Mouse (Mus musculus): ENCODE data around the gene Obox2.
"Not testable (repeated sequence)": the region's sequence is repeated elsewhere in the genome, so short reads cannot be mapped to it uniquely, and the experiment has no call there.

Gene Obox2

DNA sequence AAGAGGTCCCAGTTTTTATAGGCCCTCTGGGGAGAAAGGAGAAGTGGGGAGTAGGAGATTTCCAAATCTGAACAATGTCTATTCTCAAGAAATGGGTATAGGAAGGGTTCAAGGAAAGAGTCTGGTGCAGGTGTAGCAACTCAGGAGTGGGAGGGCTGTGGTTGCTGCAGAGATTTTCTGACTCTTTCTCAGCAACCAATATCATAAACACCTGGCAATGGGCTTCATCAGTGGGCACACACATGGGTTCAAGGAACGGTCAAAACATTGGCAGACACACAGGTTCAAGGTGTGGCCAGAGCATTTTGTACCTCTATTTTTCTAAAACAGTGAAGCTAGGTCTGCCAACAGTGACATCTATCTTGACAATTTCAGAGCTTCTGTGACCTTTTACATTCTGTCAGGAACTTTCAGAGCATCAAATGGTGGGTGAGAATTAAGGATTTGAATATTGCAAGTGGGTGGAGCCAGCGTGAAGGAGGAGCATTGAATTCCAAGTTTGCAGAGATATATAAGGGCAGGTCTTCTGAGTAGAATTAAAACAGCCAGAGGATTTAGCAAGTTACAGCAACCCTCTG, at the start of gene Obox2, which contains the start of gene Obox1:
Gene Obox2 (plus strand): TSS at position 301 of the 578 bp plus-strand sequence.
Gene Obox1 (plus strand): TSS at position 528 of the 578 bp plus-strand sequence.
- not testable (repeated sequence) for DNase-seq

DNA sequence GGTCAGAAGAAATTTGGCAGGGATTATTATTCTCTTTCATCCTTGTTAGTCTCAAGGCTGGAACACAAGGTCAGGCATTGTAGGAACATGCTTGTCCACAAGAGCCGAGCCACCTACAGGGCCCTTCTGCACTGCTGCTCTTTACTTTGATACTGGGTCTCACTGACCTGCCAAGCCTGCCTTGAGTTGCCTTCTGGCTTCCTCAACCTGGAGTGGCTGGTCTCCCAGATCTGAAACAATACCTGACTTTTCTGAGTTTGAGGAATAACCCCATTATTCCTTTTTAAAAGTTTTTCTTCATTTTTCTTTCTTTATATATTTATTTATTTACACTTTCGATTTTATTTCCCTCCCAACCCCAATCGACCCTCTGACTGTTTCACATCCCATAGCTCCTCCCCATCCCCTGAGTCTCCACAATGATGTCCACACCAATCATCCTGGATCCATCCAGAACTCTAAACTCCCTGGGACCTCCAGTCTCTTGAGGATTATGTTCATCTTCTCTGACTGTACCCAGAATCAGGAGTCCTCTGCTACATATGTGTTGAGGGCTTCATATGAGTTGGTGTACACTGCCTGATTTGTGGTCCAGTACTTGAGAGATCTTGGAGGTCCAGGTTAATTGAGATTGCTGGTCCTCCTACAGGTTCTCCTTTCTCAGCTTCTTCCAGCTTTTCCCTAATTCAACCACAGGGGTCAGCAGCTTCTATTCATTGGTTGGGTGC, 10.8 kb downstream of the Obox2 start:
- DNase-seq: not testable (repeated sequence)

DNA sequence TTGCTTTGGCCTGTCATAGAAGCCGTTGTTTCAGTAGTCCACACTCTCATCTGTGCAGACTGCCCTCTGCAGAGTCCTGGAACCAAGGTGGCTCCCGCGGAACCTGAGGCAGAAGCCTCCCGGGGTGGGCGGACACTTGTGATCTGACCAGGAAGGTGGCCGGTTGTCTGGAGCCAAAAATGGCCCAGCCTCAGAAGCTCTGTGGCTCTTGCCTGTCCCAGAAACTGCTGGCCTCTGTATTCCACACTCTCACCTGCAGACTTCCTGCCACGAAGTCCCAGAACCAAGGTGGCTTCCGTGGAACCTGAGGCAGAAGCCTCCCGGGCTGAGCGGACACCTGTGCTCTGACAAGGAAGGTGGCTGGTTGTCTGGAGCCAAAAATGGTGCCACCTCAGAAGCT, 18.3 kb downstream of the Obox2 start:
- not testable (repeated sequence) for DNase-seq

GRCm38 (mm10) chr7:15418046-15418445, 29.5 kb downstream of the Obox2 start:
- not testable (repeated sequence) for DNase-seq

GRCm38 (mm10) chr7:15425537-15425936, 37.0 kb downstream of the Obox2 start:
- not testable (repeated sequence) for DNase-seq

Measured in kidney, postnatal 14 days (tissue).